Mouse (Mus musculus) ES-Bruce4 (cell line): ENCODE results near the gene Paxx.
"Not testable (repeated sequence)": the region's sequence is repeated elsewhere in the genome, so short reads cannot be mapped to it uniquely, and the experiment has no call there.

Experiments
- CTCF ChIP-seq: IDR thresholded peaks from one replicate; pipeline ENCODE4 v1.8.1; 2011; ENCODE audit warnings: low read depth, low read length
- POLR2A ChIP-seq: IDR thresholded peaks from one replicate; pipeline ENCODE4 v1.8.1; 2011; ENCODE audit warnings: low read length; ENCODE audit not compliant: insufficient read depth

DNA sequence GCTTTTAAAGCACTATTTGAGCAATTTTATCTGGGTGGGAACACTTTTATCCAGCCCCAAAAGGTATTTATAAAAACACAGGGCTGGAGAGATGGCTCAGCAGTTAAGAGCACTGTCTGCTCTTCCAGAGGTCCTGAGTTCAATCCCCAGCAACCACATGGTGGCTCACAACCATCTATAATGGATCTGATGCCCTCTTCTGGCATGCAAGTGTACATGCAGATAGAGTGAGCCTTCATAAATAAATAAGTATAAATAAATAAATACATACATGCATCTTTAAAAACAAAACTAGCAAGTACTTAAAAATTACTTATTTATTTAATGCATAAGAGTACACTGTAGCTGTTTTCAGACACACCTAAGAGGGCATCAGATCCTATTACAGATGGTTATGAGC lies 47.5 kb downstream of the Paxx start:
- not testable (repeated sequence) for TF ChIP-seq POLR2A, CTCF
